Comparison of ENCODE assay signal across 13 mouse cellular contexts in the genomic region with DNA sequence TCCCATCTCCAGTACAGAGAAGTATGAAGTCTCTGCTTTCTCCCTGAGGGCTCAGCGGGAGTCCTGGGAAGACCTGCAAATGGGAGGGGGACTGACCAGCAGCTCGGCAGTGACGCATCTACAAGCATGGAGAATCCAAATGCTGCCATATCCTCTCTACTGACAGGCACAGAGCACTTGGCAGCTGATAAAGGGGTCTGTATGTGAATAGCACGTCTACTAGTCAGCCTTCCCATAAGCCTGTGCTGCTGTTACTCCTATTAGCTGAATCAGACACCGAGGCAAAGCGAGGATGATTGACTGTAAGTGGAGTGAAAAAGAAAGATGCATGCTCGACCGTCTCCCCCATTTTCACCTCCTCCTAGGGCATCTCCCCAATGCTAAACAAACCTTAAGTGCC.
"Had no signal": no experiment of that assay in that cellular context is flagged by ENCODE, and none has a peak within 500 bp of the region (broad histone marks: within the 10 kb centered on the region; RNA-seq: fewer than 3 reads in every experiment).

No protein-coding gene starts in this region.

- H3K4me2 ChIP-seq: limb, embryonic 12.5 days; liver, embryonic 13.5 days; lung, embryonic 15.5 days had no signal

- H3K4me3 ChIP-seq: layer of hippocampus, adult 2 months; limb, embryonic 12.5 days; liver, embryonic 13.5 days; lung, embryonic 15.5 days; megakaryocyte, embryonic 14.5 days had no signal

- H3K9ac ChIP-seq: limb, embryonic 12.5 days; liver, embryonic 13.5 days; liver, postnatal 0 days; lung, embryonic 15.5 days had no signal

- DNase-seq: kidney, postnatal 10 days; kidney, postnatal 4 days; liver; liver, embryonic 13.5 days; liver, postnatal 0 days; lung, postnatal 14 days; thymus, postnatal 14 days had no signal

- H3K36me3 ChIP-seq: limb, embryonic 12.5 days; liver, embryonic 13.5 days; lung, embryonic 15.5 days had no signal

- H3K9me3 ChIP-seq: limb, embryonic 12.5 days; liver, embryonic 13.5 days; lung, embryonic 15.5 days; megakaryocyte, embryonic 14.5 days had no signal

- H3K27ac ChIP-seq: layer of hippocampus, adult 2 months; limb, embryonic 12.5 days; liver, embryonic 13.5 days; lung, embryonic 15.5 days; macrophage; stomach, postnatal 0 days had no signal

- H3K4me1 ChIP-seq: limb, embryonic 12.5 days; liver, embryonic 13.5 days; lung, embryonic 15.5 days; megakaryocyte, embryonic 14.5 days had no signal

- H3K27me3 ChIP-seq: limb, embryonic 12.5 days; liver, embryonic 13.5 days; lung, embryonic 15.5 days; megakaryocyte, embryonic 14.5 days had no signal

- ATAC-seq: liver, postnatal 0 days had no signal
